Mouse (Mus musculus) midbrain, embryonic 11.5 days (tissue): ENCODE measurements around the gene Cd247. TPM values are rescaled to one million over a fixed set of nuclear protein-coding genes. Genes with fewer than 3 reads are reported as not detected.
A peak's percentile ranks its signal among the peaks of the same experiment; 100 is the strongest.

Experiments used
- ATAC-seq: fragments of 200-750 bp; cut with Nextera tagmentation; 2 replicates; pipeline ENCODE4 v1.8.0; 2017; ENCODE audit warnings: moderate TSS enrichment, moderate library complexity; ENCODE audit not compliant: low FRiP score
- DNase-seq: peaks from one replicate; pipeline ENCODE4 v3.0.0; 2015; ENCODE audit warnings: low spot score; ENCODE audit errors: missing footprints
- H3K27ac ChIP-seq: fragments of 300-500 bp; sonication (generic); 2 replicates; pipeline ENCODE4 v1.5.1; 2014; ENCODE audit warnings: low read depth, low read length
- H3K27me3 ChIP-seq: fragments of 300-500 bp; sonication (generic); 2 replicates; pipeline ENCODE4 v1.6.1; 2014; ENCODE audit warnings: mild to moderate bottlenecking, low read length, moderate library complexity, mixed read lengths; ENCODE audit not compliant: control insufficient read depth, insufficient read depth
- H3K36me3 ChIP-seq: fragments of 300-500 bp; sonication (generic); 2 replicates; pipeline ENCODE4 v1.6.1; 2014; ENCODE audit warnings: mild to moderate bottlenecking, low read length, moderate library complexity, mixed read lengths; ENCODE audit not compliant: control insufficient read depth, insufficient read depth
- H3K4me1 ChIP-seq: fragments of 300-500 bp; sonication (generic); 2 replicates; pipeline ENCODE4 v1.6.1; 2014; ENCODE audit warnings: low read length; ENCODE audit not compliant: control insufficient read depth, insufficient read depth
- H3K4me2 ChIP-seq: fragments of 300-500 bp; sonication (generic); 2 replicates; pipeline ENCODE4 v1.6.1; 2014; ENCODE audit warnings: mild to moderate bottlenecking, moderate library complexity
- H3K4me3 ChIP-seq: fragments of 300-500 bp; sonication (generic); 2 replicates; pipeline ENCODE4 v1.5.1; 2014; ENCODE audit warnings: low read depth, low read length
- H3K9ac ChIP-seq: fragments of 300-500 bp; sonication (generic); 2 replicates; pipeline ENCODE4 v1.6.1; 2014; ENCODE audit warnings: low read length
- H3K9me3 ChIP-seq: fragments of 300-500 bp; sonication (generic); 2 replicates; pipeline ENCODE4 v1.6.1; 2016; ENCODE audit warnings: low read length; ENCODE audit not compliant: control insufficient read depth
- WGBS: fragments of 180-500 bp; shearing (Covaris S2); extraction: QIAGEN DNeasy Blood & Tissue Kit; methylation state at CpG from one replicate; pipeline ENCODE4 v1.1.7; 2014; 5-methylcytosine and 5-hydroxymethylcytosine counted together
- polyA plus RNA-seq: library from polyadenylated mRNA; unstranded; fragments of >200 nt; fragmentation: Nextera tagmentation; extraction: Ambion mirVana; gene quantifications from 2 replicates; pipeline ENCODE4 v1.2.1, GENCODE M21; 2014

The Cd247 gene
- polyA plus RNA-seq, 1 experiment from 2014 or later: 2.0 TPM

DNA sequence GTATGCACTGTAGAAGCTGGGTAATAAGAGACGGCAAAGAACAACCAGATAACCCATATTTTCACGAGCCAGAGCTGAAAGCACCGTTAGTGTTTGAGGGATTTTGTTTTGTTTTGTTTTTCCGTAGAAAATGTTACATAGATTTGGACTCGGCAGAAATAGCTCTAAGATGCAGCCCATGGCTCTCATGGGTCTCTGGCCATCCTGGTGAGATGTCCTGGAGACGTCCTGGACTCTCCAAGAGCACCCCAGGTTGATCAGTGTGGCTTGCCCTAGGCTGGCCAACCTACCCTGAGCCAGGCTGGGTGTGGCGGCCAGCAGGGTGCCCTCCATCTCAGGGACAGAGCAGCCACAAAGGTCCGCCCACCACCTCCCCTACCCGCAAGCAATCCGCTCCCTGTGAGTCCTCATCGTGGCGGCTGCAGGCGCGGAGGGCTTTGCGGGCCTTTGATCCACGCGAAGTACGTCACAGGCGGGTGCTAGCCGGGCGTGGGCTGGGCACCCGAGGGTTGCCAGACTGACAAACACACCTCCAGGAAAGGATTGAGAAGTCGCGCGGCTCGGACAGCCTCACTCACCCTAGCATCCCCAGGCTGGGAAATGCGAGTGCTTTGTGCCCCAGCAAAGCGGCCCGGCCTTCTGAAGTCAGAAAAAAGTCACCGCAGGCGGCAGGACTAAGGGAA lies 52.2 kb downstream of the Cd247 start:
- Histone ChIP-seq H3K4me3 (peak overlapping the region; percentile 31), H3K9ac (peak overlapping the region; percentile 72), H3K36me3 (no peaks in the 10 kb centered on the region), H3K9me3 (no peaks in the 10 kb centered on the region), H3K4me1 (peaks cover 22% of the 10 kb centered on the region), H3K4me2 (peak overlapping the region; percentile 57), H3K27me3 (peaks cover 26% of the 10 kb centered on the region), H3K27ac (no peak overlapping the region)
- peak; percentile 59 for ATAC-seq
- DNase-seq: peak; percentile 95
- WGBS: 9% methylated on average over 31 of the region's 31 CpGs

- no peak overlapping the region for H3K4me3 ChIP-seq
- H3K27ac ChIP-seq: no peak overlapping the region
- H3K4me1 ChIP-seq: peaks cover 14% of the 10 kb centered on the region
- no peak for ATAC-seq
- no peak for DNase-seq
- 55% methylated on average over 7 of the region's 7 CpGs for WGBS
- no peak overlapping the region for H3K9ac ChIP-seq
- H3K27me3 ChIP-seq: peaks cover 29% of the 10 kb centered on the region
- no peak overlapping the region for H3K4me2 ChIP-seq
- no peaks in the 10 kb centered on the region for H3K9me3 ChIP-seq
- no peaks in the 10 kb centered on the region for H3K36me3 ChIP-seq
Measured at GRCm38 (mm10) chr1:165842170-165842569, 53.7 kb downstream of the Cd247 start.

- Histone ChIP-seq H3K36me3 (no peaks in the 10 kb centered on the region), H3K27ac (no peak overlapping the region), H3K4me3 (no peak overlapping the region), H3K4me1 (peaks cover 13% of the 10 kb centered on the region), H3K9ac (no peak overlapping the region), H3K4me2 (no peak overlapping the region), H3K27me3 (peaks cover 29% of the 10 kb centered on the region), H3K9me3 (no peaks in the 10 kb centered on the region)
- ATAC-seq (no peak), DNase-seq (no peak)
- WGBS: 75% methylated on average over 3 of the region's 3 CpGs
Measured at GRCm38 (mm10) chr1:165843586-165843985, 55.1 kb downstream of the Cd247 start.

DNA sequence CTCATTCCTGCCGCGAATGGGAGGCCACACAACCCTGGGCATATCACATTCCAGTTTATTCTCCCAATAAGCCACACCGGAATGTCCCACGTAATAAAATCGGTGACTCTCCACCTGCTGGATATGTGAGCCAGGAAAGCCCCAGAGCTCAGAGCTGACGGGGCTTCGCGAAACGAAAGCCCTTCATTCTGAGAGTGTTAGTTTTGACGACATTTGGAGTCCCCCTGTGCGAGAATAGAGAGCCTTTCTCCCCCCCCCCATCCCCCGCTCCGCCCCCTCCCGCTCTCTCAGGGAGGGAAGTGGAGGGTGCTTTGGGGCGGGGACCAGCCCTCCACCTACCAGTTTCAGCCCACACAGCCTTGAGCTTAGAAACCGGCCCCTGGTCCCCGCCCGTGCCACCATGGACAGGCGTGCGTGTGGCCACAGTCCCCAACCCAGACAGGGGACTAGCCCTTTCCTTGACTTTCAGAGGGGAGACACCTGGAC lies 56.0 kb downstream of the Cd247 start:
- Histone ChIP-seq H3K4me2 (peak overlapping the region; percentile 99), H3K9me3 (no peaks in the 10 kb centered on the region), H3K4me3 (peak overlapping the region; percentile 47), H3K9ac (peak overlapping the region; percentile 67), H3K27ac (no peak overlapping the region), H3K4me1 (peaks cover 13% of the 10 kb centered on the region), H3K27me3 (peaks cover 26% of the 10 kb centered on the region), H3K36me3 (no peaks in the 10 kb centered on the region)
- 3% methylated on average over 20 of the region's 20 CpGs for WGBS
- peak; percentile 56 for ATAC-seq
- DNase-seq: no peak

DNA sequence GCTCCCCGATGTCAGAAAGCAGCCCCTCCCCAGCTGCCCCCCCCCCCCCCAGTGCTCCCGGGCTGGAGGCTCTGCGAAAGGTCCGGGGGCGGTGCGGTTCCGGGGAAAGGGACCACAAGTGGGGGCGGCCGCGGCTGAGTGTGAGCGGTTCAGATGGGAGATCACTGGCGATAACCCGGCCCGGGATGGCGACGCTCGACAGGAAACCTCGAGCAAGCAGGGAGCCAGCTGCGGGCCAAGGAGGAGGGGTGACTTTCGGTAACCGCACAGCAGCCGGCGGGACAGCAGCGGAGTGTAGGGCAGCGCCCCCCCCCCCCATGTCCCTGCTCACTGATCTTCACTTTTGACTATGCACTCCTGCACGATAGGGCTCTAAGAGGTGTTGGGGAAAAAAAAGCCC lies 56.5 kb downstream of the Cd247 start:
- Histone ChIP-seq H3K27ac (no peak overlapping the region), H3K27me3 (peaks cover 23% of the 10 kb centered on the region), H3K9ac (peak overlapping the region; percentile 67), H3K4me1 (peaks cover 13% of the 10 kb centered on the region), H3K4me3 (peak overlapping the region; percentile 47), H3K9me3 (no peaks in the 10 kb centered on the region), H3K36me3 (no peaks in the 10 kb centered on the region), H3K4me2 (peak overlapping the region; percentile 99)
- ATAC-seq (peak; percentile 59), DNase-seq (peak; percentile 93)
- under 1% methylated on average over 25 of the region's 26 CpGs for WGBS

- peak overlapping the region; percentile 47 for H3K4me3 ChIP-seq
- peak overlapping the region; percentile 67 for H3K9ac ChIP-seq
- peaks cover 13% of the 10 kb centered on the region for H3K4me1 ChIP-seq
- 9% methylated on average over 14 of the region's 14 CpGs for WGBS
- H3K27ac ChIP-seq: no peak overlapping the region
- DNase-seq: no peak
- H3K27me3 ChIP-seq: peaks cover 20% of the 10 kb centered on the region
- H3K36me3 ChIP-seq: no peaks in the 10 kb centered on the region
- peak; percentile 23; the same call in 1 of the 2 replicates for ATAC-seq
- no peaks in the 10 kb centered on the region for H3K9me3 ChIP-seq
- peak overlapping the region; percentile 99 for H3K4me2 ChIP-seq
Measured at GRCm38 (mm10) chr1:165845366-165845765, 56.9 kb downstream of the Cd247 start.

DNA sequence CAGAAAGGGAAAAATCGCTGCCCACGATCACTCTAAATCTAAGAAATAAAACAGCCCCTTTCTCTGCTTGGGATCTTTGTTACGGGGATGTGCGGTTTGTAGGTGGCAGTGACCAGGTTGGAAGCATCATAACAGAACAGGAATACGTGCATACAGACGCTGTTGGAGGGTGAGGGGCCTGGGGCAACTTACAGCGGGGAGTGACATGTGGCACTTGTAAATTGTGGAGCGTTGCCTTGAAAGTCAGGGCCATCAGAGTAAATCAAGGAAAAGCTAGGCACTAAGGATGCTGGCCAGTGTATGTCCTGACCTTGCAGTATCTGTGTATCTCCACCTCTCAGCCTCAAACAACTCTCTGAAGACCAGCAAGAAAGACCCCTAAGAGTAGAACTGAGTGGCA lies 59.9 kb downstream of the Cd247 start:
- H3K27me3 ChIP-seq: peaks cover 16% of the 10 kb centered on the region

DNA sequence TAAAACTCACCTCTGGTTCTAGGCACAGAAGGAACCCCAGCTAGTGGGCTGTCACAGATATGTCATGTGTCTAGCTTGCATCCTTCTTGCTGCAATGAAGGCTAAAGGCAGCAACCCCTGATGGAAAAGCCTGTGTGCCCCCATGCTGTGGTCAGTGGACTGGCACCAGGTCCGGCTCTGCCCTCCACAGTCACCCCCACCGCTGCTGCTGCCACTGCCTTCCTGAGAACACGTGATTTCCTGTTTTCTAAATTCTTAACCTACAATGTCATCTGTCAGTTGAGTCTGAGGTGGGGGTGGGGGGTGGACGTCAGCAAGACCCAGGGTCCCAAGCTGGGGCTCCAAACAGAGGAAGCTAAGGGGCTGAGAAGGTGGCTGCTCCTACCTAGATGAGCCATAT lies 60.4 kb downstream of the Cd247 start:
- no peaks in the 10 kb centered on the region for H3K9me3 ChIP-seq
- H3K27me3 ChIP-seq: peaks cover 13% of the 10 kb centered on the region
- DNase-seq: no peak
- H3K4me1 ChIP-seq: peaks cover 13% of the 10 kb centered on the region
- no peaks in the 10 kb centered on the region for H3K36me3 ChIP-seq
- H3K27ac ChIP-seq: no peak overlapping the region
- ATAC-seq: no peak
- 70% methylated on average over 4 of the region's 4 CpGs for WGBS
- no peak overlapping the region for H3K9ac ChIP-seq
- no peak overlapping the region for H3K4me2 ChIP-seq
- no peak overlapping the region for H3K4me3 ChIP-seq

More for the DNA sequence above, 59.9 kb downstream of the Cd247 start:
- DNase-seq (no peak), ATAC-seq (no peak)
- H3K9ac ChIP-seq: no peak overlapping the region
- H3K27ac ChIP-seq: no peak overlapping the region
- no peak overlapping the region for H3K4me3 ChIP-seq
- WGBS: 88% methylated on average over 8 of the region's 8 CpGs
- H3K4me1 ChIP-seq: peaks cover 13% of the 10 kb centered on the region
- H3K9me3 ChIP-seq: no peaks in the 10 kb centered on the region
- no peak overlapping the region for H3K4me2 ChIP-seq
- H3K36me3 ChIP-seq: no peaks in the 10 kb centered on the region
